Mouse (Mus musculus): ENCODE data around the gene Esd.
A peak's percentile ranks its signal among the peaks of the same experiment; 100 is the strongest.

Gene Esd

GRCm38 (mm10) chr14:74794931-74795330 lies 62.8 kb downstream of the Esd start:
- no peak for DNase-seq (ENCODE audit: low read depth, low spot score)

- no peak for DNase-seq (ENCODE audit: low read depth, low spot score)
These were observed 65.4 kb downstream of the Esd start for GRCm38 (mm10) chr14:74797386-74798062.

GRCm38 (mm10) chr14:74798063-74798890 lies 66.2 kb downstream of the Esd start:
- peak; percentile 43 for DNase-seq (ENCODE audit: low read depth, low spot score)

Measured in brain, adult 2 months (tissue).